Mouse (Mus musculus): Measurements from ENCODE around the gene Ctc1. TPM values are rescaled to one million over a fixed set of nuclear protein-coding genes. Genes with fewer than 3 reads are reported as not detected.
"Not testable (repeated sequence)": the region's sequence is repeated elsewhere in the genome, so short reads cannot be mapped to it uniquely, and the experiment has no call there.

Ctc1 gene
- polyA plus RNA-seq, 1 experiment from 2014 or later, result 23.0 TPM

DNA sequence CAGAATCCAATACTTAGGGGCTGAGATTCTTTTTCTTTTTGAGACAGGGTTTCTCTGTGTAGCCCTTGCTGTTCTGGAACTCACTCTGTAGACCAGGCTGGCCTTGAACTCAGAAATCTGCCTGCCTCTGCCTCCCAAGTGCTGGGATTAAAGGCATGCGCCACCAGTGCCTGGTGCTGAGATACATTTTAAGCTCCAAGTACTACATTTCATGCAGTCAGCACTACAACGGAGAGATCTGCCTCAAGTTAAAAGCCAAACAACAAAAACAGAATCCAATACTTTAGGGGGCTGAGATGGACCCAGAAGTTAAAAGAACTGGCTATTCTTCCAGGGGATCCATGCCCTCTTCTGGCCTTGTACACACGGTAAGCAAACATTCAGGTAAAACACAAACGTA, 12.9 kb upstream of the Ctc1 start:
- ATAC-seq (ENCODE audit: low read depth); H3K27me3 ChIP-seq (ENCODE audit: control insufficient read depth, insufficient read depth, low read depth, low read length); H3K4me2 ChIP-seq (ENCODE audit: low read depth, low read length); H3K9ac ChIP-seq (ENCODE audit: low read depth, low read length); H3K4me3 ChIP-seq (ENCODE audit: low read depth, low read length); H3K9me3 ChIP-seq (replicated peaks; ENCODE audit: control insufficient read depth, low read length); H3K27ac ChIP-seq (ENCODE audit: low read length): not testable (repeated sequence)
- Histone ChIP-seq H3K4me1 (ENCODE audit: control insufficient read depth, low read depth, low read length) (peaks cover 27% of the 10 kb centered on the region), H3K36me3 (ENCODE audit: control insufficient read depth, insufficient read depth) (peaks cover 30% of the 10 kb centered on the region)
- 80% methylated on average over 4 of the region's 4 CpGs for WGBS (ENCODE audit: insufficient replicate concordance)

DNA sequence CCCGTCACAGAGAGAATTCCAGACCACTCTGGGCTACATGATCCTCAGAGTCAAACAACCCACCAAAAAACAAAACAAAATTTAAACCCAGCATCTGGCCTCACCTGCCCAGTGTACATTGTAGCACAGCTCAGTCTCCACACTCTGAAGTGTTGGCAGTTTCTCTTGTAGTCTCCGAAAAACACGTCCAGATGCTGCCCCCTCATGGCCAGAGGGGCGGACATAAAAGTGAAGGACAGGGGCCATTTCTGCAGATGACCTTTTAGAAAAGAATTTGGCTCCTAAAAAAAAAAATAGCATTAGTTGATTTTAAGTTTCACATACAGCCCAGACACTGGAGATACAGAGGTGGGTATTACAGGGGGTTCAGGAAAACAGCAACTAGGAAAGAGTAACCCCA, 12.1 kb upstream of the Ctc1 start:
- Histone ChIP-seq H3K4me2 (ENCODE audit: low read depth, low read length) (no peak overlapping the region), H3K4me3 (ENCODE audit: low read depth, low read length) (no peak overlapping the region), H3K27ac (ENCODE audit: low read length) (no peak overlapping the region), H3K36me3 (ENCODE audit: control insufficient read depth, insufficient read depth) (peaks cover 23% of the 10 kb centered on the region), H3K27me3 (ENCODE audit: control insufficient read depth, insufficient read depth, low read depth, low read length) (no peaks in the 10 kb centered on the region), H3K9me3 (replicated peaks; ENCODE audit: control insufficient read depth, low read length) (no peaks in the 10 kb centered on the region), H3K4me1 (ENCODE audit: control insufficient read depth, low read depth, low read length) (peaks cover 28% of the 10 kb centered on the region), H3K9ac (ENCODE audit: low read depth, low read length) (no peak overlapping the region)
- ATAC-seq (ENCODE audit: low read depth), result no peak
- WGBS (ENCODE audit: insufficient replicate concordance), result 65% methylated on average over 4 of the region's 4 CpGs

- peak overlapping the region; percentile 53 for H3K27ac ChIP-seq (ENCODE audit: low read length)
- peaks cover 13% of the 10 kb centered on the region for H3K36me3 ChIP-seq (ENCODE audit: control insufficient read depth, insufficient read depth)
- peaks cover 28% of the 10 kb centered on the region for H3K4me1 ChIP-seq (ENCODE audit: control insufficient read depth, low read depth, low read length)
- no peaks in the 10 kb centered on the region for H3K9me3 ChIP-seq (replicated peaks; ENCODE audit: control insufficient read depth, low read length)
- no peak overlapping the region for H3K4me3 ChIP-seq (ENCODE audit: low read depth, low read length)
- ATAC-seq (ENCODE audit: low read depth), result peak; percentile 72
- H3K9ac ChIP-seq (ENCODE audit: low read depth, low read length), result no peak overlapping the region
- no peaks in the 10 kb centered on the region for H3K27me3 ChIP-seq (ENCODE audit: control insufficient read depth, insufficient read depth, low read depth, low read length)
- WGBS (ENCODE audit: insufficient replicate concordance), result 45% methylated on average over 7 of the region's 7 CpGs
- H3K4me2 ChIP-seq (ENCODE audit: low read depth, low read length), result peak overlapping the region; percentile 21
These were observed 10.5 kb upstream of the Ctc1 start for GRCm38 (mm10) chr11:69005193-69005592.

- not testable (repeated sequence) for H3K27ac ChIP-seq (ENCODE audit: low read length); ATAC-seq (ENCODE audit: low read depth); H3K4me3 ChIP-seq (ENCODE audit: low read depth, low read length); H3K27me3 ChIP-seq (ENCODE audit: control insufficient read depth, insufficient read depth, low read depth, low read length); H3K36me3 ChIP-seq (ENCODE audit: control insufficient read depth, insufficient read depth); H3K9ac ChIP-seq (ENCODE audit: low read depth, low read length); H3K9me3 ChIP-seq (replicated peaks; ENCODE audit: control insufficient read depth, low read length)
- Histone ChIP-seq H3K4me2 (ENCODE audit: low read depth, low read length) (peak overlapping the region; percentile 65; the same call in 1 of the 2 replicates), H3K4me1 (ENCODE audit: control insufficient read depth, low read depth, low read length) (peaks cover 38% of the 10 kb centered on the region)
These were observed 9.1 kb upstream of the Ctc1 start for GRCm38 (mm10) chr11:69006575-69006974.

- 9% methylated on average over 38 of the region's 38 CpGs for WGBS (ENCODE audit: insufficient replicate concordance)
- Histone ChIP-seq H3K4me2 (ENCODE audit: low read depth, low read length) (peak within 1 kb of the TSS; percentile 65), H3K9ac (ENCODE audit: low read depth, low read length) (peak within 1 kb of the TSS; percentile 67), H3K27me3 (ENCODE audit: control insufficient read depth, insufficient read depth, low read depth, low read length) (no peaks in the 10 kb centered on the region), H3K4me1 (ENCODE audit: control insufficient read depth, low read depth, low read length) (peaks cover 41% of the 10 kb centered on the region), H3K36me3 (ENCODE audit: control insufficient read depth, insufficient read depth) (peaks cover 1% of the 10 kb centered on the region; the same call in 1 of the 2 replicates), H3K4me3 (ENCODE audit: low read depth, low read length) (peak within 1 kb of the TSS; percentile 80), H3K9me3 (replicated peaks; ENCODE audit: control insufficient read depth, low read length) (no peaks in the 10 kb centered on the region), H3K27ac (ENCODE audit: low read length) (peak within 1 kb of the TSS; percentile 77)
- ATAC-seq (ENCODE audit: low read depth), result peak; percentile 64
These were observed 7.3 kb upstream of the Ctc1 start, which contains the start of gene Pfas for GRCm38 (mm10) chr11:69008182-69009121. Gene Pfas, minus strand, starts transcription at chr11:69008460.

GRCm38 (mm10) chr11:69009508-69009907, 6.2 kb upstream of the Ctc1 start:
- 85% methylated on average over 1 of the region's 1 CpGs for WGBS (ENCODE audit: insufficient replicate concordance)
- no peak for ATAC-seq (ENCODE audit: low read depth)
- H3K4me1 ChIP-seq (ENCODE audit: control insufficient read depth, low read depth, low read length), result peaks cover 45% of the 10 kb centered on the region
- H3K36me3 ChIP-seq (ENCODE audit: control insufficient read depth, insufficient read depth), result no peaks in the 10 kb centered on the region
- H3K4me3 ChIP-seq (ENCODE audit: low read depth, low read length), result no peak overlapping the region
- no peak overlapping the region for H3K27ac ChIP-seq (ENCODE audit: low read length)
- H3K27me3 ChIP-seq (ENCODE audit: control insufficient read depth, insufficient read depth, low read depth, low read length), result no peaks in the 10 kb centered on the region
- H3K4me2 ChIP-seq (ENCODE audit: low read depth, low read length), result no peak overlapping the region
- no peak overlapping the region for H3K9ac ChIP-seq (ENCODE audit: low read depth, low read length)
- no peaks in the 10 kb centered on the region for H3K9me3 ChIP-seq (replicated peaks; ENCODE audit: control insufficient read depth, low read length)

GRCm38 (mm10) chr11:69010400-69011323, 5.0 kb upstream of the Ctc1 start:
- H3K36me3 ChIP-seq (ENCODE audit: control insufficient read depth, insufficient read depth), result no peaks in the 10 kb centered on the region
- no peaks in the 10 kb centered on the region for H3K27me3 ChIP-seq (ENCODE audit: control insufficient read depth, insufficient read depth, low read depth, low read length)
- peak overlapping the region; percentile 84 for H3K9ac ChIP-seq (ENCODE audit: low read depth, low read length)
- H3K9me3 ChIP-seq (replicated peaks; ENCODE audit: control insufficient read depth, low read length), result no peaks in the 10 kb centered on the region
- ATAC-seq (ENCODE audit: low read depth), result no peak
- 77% methylated on average over 15 of the region's 15 CpGs for WGBS (ENCODE audit: insufficient replicate concordance)
- H3K4me3 ChIP-seq (ENCODE audit: low read depth, low read length), result peak overlapping the region; percentile 74
- H3K4me2 ChIP-seq (ENCODE audit: low read depth, low read length), result peak overlapping the region; percentile 85
- H3K27ac ChIP-seq (ENCODE audit: low read length), result peak overlapping the region; percentile 100
- H3K4me1 ChIP-seq (ENCODE audit: control insufficient read depth, low read depth, low read length), result peaks cover 42% of the 10 kb centered on the region

DNA sequence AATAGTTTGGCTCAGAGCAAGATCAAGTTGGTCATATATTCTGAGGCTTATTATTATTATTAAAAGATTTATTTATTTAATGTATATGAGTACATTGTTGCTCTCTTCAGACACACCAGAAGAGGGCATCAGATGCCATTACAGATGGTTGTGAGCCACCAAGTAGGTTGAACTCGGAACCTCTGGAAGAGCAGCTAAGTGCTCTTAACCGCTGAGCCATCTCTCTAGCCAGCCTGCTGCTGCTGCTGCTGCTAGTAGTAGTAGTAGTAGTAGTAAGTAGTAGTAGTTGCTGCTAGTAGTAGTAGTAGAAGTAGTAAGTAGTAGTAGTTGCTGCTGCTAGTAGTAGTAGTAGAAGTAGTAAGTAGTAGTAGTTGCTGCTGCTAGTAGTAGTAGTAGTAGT, 4.3 kb upstream of the Ctc1 start:
- Histone ChIP-seq H3K27ac (ENCODE audit: low read length) (peak overlapping the region; percentile 100), H3K4me2 (ENCODE audit: low read depth, low read length) (peak overlapping the region; percentile 85), H3K4me1 (ENCODE audit: control insufficient read depth, low read depth, low read length) (peaks cover 37% of the 10 kb centered on the region), H3K9ac (ENCODE audit: low read depth, low read length) (peak overlapping the region; percentile 84), H3K4me3 (ENCODE audit: low read depth, low read length) (peak overlapping the region; percentile 74)
- not testable (repeated sequence) for H3K27me3 ChIP-seq (ENCODE audit: control insufficient read depth, insufficient read depth, low read depth, low read length); ATAC-seq (ENCODE audit: low read depth); H3K36me3 ChIP-seq (ENCODE audit: control insufficient read depth, insufficient read depth); H3K9me3 ChIP-seq (replicated peaks; ENCODE audit: control insufficient read depth, low read length)
- WGBS (ENCODE audit: insufficient replicate concordance), result 33% methylated on average over 2 of the region's 2 CpGs
